Mouse (Mus musculus) lung, embryonic 16.5 days (tissue): ENCODE data around the gene Mast4. TPM values are rescaled to one million over a fixed set of nuclear protein-coding genes. Genes with fewer than 3 reads are reported as not detected.

Source experiments
- ATAC-seq: fragments of 200-750 bp; cut with Nextera tagmentation; 2 replicates; pipeline ENCODE4 v1.8.0; 2017; ENCODE audit warnings: low read depth, mild to moderate bottlenecking, moderate library complexity
- H3K27ac ChIP-seq: fragments of 300-500 bp; sonication (generic); 2 replicates; pipeline ENCODE4 v1.5.1; 2014; ENCODE audit warnings: mild to moderate bottlenecking, control low read depth, low read length
- H3K27me3 ChIP-seq: fragments of 300-500 bp; sonication (generic); 2 replicates; pipeline ENCODE4 v1.6.1; 2014; ENCODE audit warnings: low read depth, low read length, mixed read lengths; ENCODE audit not compliant: control insufficient read depth, insufficient read depth
- H3K36me3 ChIP-seq: fragments of 300-500 bp; sonication (generic); 2 replicates; pipeline ENCODE4 v1.6.1; 2014; ENCODE audit warnings: low read length; ENCODE audit not compliant: control insufficient read depth, insufficient read depth
- H3K4me1 ChIP-seq: fragments of 300-500 bp; sonication (generic); replicated peaks from 2 replicates; pipeline ENCODE4 v1.6.1; 2014; ENCODE audit warnings: low read length, mixed read lengths; ENCODE audit not compliant: control insufficient read depth, insufficient read depth
- H3K4me2 ChIP-seq: fragments of 300-500 bp; sonication (generic); 2 replicates; pipeline ENCODE4 v1.6.1; 2014; ENCODE audit warnings: low read depth, low read length, control low read depth
- H3K4me3 ChIP-seq: fragments of 300-500 bp; sonication (generic); 2 replicates; pipeline ENCODE4 v1.5.1; 2014; ENCODE audit warnings: mild to moderate bottlenecking, low read length, control low read depth
- H3K9ac ChIP-seq: fragments of 300-500 bp; sonication (generic); 2 replicates; pipeline ENCODE4 v1.6.1; 2014; ENCODE audit warnings: low read length, control low read depth
- H3K9me3 ChIP-seq: fragments of 300-500 bp; sonication (generic); 2 replicates; pipeline ENCODE4 v1.6.1; 2016; ENCODE audit warnings: low read length; ENCODE audit not compliant: control insufficient read depth
- WGBS: fragments of 180-500 bp; shearing (Covaris S2); extraction: QIAGEN DNeasy Blood & Tissue Kit; methylation state at CpG from one replicate; pipeline ENCODE4 v1.1.7; 2014; 5-methylcytosine and 5-hydroxymethylcytosine counted together
- polyA plus RNA-seq: library from polyadenylated mRNA; unstranded; fragments of >200 nt; fragmentation: Nextera tagmentation; extraction: Ambion mirVana; gene quantifications from 2 replicates; pipeline ENCODE4 v1.2.1, GENCODE M21; 2015

Mast4 gene
- polyA plus RNA-seq, 1 experiment from 2014 or later: 30.2 TPM

DNA sequence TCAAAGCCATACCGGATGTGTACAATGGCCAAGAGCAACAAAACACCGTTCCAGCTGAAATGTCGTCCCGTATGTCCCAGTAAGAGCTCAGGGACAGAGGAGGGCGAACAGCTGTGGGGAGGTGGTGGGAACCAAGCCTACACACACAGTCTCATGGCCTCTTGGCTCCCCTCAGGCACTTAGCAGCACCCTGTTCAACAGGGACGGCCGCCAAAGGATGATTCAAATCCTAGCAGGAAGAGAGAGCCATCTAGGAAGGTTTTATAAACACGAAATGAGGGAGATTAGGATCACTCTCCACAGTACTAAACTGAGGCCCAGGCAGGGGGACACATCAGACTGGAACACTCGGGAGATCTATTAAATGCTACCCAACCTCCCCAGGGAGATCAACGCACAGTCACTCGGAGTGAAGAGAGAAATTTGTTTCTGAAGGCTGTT lies 122.8 kb downstream of the Mast4 start:
- Histone ChIP-seq H3K9me3 (no peaks in the 10 kb centered on the region), H3K27ac (peak overlapping the region; percentile 8; the same call in 1 of the 2 replicates), H3K36me3 (no peaks in the 10 kb centered on the region), H3K4me1 (peaks cover 8% of the 10 kb centered on the region; the same call in 1 of the 2 replicates), H3K27me3 (no peaks in the 10 kb centered on the region), H3K9ac (no peak overlapping the region), H3K4me2 (no peak overlapping the region), H3K4me3 (no peak overlapping the region)
- 0 out of 2 replicates have a peak, but pooled peaks have one; percentile 38 for ATAC-seq
- WGBS: 50% methylated on average over 11 of the region's 11 CpGs

DNA sequence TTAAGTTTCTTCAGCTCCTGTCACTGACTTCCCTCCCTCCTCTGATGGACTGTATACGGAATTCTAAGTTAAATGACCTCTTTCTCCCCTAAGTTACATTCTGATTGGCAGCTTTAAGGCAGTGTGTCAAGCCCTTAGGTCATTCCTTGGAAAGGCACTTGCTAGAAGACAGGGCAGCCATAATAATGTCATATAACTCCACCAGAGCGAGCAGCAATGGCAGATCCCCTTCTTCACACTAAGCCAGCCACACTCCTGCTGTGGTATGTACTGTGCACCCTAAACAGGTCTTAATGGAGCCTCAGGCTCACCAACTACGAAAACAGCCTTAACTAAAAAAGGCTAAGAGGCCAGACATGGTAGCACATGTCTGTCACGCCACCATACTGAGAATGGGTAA lies 123.6 kb downstream of the Mast4 start:
- ATAC-seq: no peak
- 89% methylated on average over 4 of the region's 4 CpGs for WGBS

DNA sequence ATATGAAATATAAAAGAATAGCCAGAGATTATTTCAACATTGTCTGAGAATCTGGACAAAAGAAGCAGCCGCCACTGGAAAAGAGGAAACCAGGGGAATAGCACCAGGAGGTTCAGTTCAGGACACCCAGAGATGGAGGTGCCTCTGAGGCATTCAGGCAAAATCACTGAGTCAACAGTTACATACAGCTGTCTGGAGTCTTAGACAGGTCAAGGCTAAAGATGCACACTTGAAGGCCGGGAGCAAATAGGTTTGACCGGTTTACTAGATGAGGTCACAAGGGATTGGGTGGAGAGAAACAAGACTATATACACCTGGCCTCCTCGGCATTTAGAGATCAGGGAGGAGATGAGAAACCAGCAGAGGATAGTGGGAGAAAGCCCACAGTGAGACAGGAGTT lies 127.1 kb downstream of the Mast4 start:
- Histone ChIP-seq H3K4me2 (no peak overlapping the region), H3K9ac (no peak overlapping the region), H3K27me3 (no peaks in the 10 kb centered on the region), H3K27ac (no peak overlapping the region), H3K36me3 (no peaks in the 10 kb centered on the region), H3K4me1 (peaks cover 12% of the 10 kb centered on the region; the same call in 1 of the 2 replicates), H3K4me3 (no peak overlapping the region), H3K9me3 (no peaks in the 10 kb centered on the region)
- 58% methylated on average over 4 of the region's 4 CpGs for WGBS
- ATAC-seq: no peak

More for the DNA sequence above, 123.6 kb downstream of the Mast4 start:
- Histone ChIP-seq H3K27ac (no peak overlapping the region), H3K9ac (no peak overlapping the region), H3K4me2 (no peak overlapping the region), H3K4me1 (peaks cover 8% of the 10 kb centered on the region; the same call in 1 of the 2 replicates), H3K9me3 (no peaks in the 10 kb centered on the region), H3K27me3 (no peaks in the 10 kb centered on the region), H3K36me3 (no peaks in the 10 kb centered on the region), H3K4me3 (no peak overlapping the region)

DNA sequence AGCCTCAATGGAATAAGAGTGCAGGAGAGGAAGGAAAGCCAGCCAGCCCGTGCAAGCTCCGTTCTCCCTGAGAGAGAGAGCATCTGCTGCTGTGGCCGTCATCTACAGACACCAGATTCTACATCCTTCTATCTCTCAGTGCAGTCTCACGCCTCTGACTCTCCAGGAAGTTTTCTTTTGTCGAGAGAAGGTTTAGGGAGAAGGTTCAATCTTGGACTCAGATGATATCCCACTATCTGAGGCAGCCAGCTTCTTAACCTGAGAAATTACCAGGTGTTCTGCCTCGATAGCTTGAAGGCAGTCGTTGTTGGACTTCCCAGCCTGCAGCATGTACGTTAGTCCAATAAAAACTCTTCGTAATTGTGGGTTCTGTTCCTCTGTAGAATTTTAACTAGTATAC lies 127.7 kb downstream of the Mast4 start:
- Histone ChIP-seq H3K27me3 (no peaks in the 10 kb centered on the region), H3K4me2 (no peak overlapping the region), H3K27ac (no peak overlapping the region), H3K4me3 (no peak overlapping the region), H3K36me3 (no peaks in the 10 kb centered on the region), H3K9me3 (no peaks in the 10 kb centered on the region), H3K4me1 (peaks cover 7% of the 10 kb centered on the region; the same call in 1 of the 2 replicates), H3K9ac (no peak overlapping the region)
- WGBS: 80% methylated on average over 9 of the region's 9 CpGs
- no peak for ATAC-seq

DNA sequence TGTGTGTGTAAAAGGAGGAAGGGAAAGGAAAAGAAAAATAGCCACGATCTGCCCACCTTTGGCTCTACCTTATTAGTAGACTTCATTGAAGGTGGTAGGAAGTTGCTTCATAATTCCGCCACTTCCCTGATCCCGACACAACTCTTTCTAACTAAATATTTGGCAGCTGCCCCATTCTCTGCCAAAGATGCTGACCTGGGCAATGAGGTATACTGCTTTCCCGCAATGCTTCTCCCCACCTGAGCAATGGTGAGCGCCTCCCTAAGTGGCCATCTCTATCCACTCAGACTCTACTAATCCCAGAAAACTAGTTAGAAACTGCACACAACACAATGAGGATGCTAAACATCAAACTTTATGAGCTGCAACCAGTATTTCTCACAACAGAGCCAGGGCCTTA lies 129.1 kb downstream of the Mast4 start:
- WGBS: 83% methylated on average over 5 of the region's 5 CpGs
- H3K27ac ChIP-seq: no peak overlapping the region
- ATAC-seq: no peak
- H3K4me3 ChIP-seq: no peak overlapping the region
- no peaks in the 10 kb centered on the region for H3K27me3 ChIP-seq
- no peak overlapping the region for H3K9ac ChIP-seq
- no peaks in the 10 kb centered on the region for H3K9me3 ChIP-seq
- no peaks in the 10 kb centered on the region for H3K36me3 ChIP-seq
- 0 out of 2 replicates have a peak, but pooled peaks cover 3% of the 10 kb centered on the region for H3K4me1 ChIP-seq
- H3K4me2 ChIP-seq: no peak overlapping the region

DNA sequence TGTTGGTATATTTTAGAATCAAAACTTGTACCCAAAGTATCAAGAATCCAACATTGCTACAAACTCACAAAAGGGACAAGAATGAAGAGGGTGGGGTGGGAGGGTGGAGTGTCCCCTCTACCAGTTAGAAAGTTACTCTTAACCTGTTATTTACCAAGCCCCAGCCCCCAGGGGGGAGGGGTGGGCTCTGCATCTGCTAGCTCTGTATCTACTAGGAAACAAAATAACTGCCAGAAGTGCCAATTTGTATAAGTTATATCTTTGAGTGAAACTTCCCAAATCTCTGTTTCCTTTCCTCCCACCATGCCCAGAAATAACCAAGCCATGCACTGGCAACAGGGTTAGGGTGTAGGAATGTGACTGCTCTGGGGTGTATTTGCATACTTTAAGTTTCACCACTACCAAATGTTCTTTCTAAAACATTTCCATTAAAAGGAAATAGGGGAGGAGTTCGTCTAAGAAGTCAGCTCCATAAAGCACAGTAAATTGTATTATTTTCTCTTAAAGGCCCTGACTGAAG lies 130.9 kb downstream of the Mast4 start:
- H3K4me1 ChIP-seq: 0 out of 2 replicates have a peak, but pooled peaks cover 3% of the 10 kb centered on the region
- H3K36me3 ChIP-seq: no peaks in the 10 kb centered on the region
- H3K9ac ChIP-seq: no peak overlapping the region
- no peak overlapping the region for H3K4me2 ChIP-seq
- no peaks in the 10 kb centered on the region for H3K27me3 ChIP-seq
- H3K9me3 ChIP-seq: no peaks in the 10 kb centered on the region
- no peak for ATAC-seq
- no peak overlapping the region for H3K4me3 ChIP-seq
- 62% methylated on average over 1 of the region's 1 CpGs for WGBS
- H3K27ac ChIP-seq: no peak overlapping the region

DNA sequence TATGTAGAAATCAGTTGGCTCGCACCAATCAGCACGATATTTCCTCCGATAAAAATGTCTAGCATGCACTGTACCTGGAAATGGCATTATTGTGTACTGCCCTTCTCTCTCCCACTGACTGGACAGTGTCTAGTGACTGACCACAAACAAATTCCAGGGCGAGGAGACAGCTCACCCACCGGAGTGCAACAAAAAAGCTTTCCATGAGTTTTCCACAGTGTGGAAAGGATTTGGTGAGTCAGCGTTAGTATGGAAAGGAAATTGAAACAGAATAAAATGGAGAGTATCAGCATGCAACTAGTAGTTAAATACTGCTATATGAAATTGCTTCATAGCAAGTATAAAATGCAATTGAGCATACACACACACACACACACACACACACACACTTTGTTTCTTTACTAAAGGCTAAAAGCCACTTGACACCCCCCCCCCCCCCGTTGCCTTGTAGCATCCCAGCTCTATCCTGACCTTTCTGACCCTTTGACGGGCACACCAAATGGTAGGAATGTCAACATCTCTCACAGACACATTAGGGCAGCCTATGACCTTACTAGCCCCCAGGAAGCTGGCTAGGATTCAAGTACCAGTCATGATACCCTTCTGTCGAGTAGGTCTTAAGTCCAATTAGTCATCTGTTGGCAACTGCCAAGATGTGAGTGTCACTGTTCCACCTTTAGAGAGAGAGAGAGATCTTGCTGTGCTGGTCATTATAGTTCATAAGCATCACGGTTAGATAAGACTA lies 133.1 kb downstream of the Mast4 start:
- no peaks in the 10 kb centered on the region for H3K27me3 ChIP-seq
- 0 out of 2 replicates have a peak, but pooled peaks cover 3% of the 10 kb centered on the region for H3K4me1 ChIP-seq
- no peaks in the 10 kb centered on the region for H3K9me3 ChIP-seq
- H3K27ac ChIP-seq: no peak overlapping the region
- H3K4me3 ChIP-seq: no peak overlapping the region
- no peak overlapping the region for H3K9ac ChIP-seq
- ATAC-seq: no peak
- WGBS: 60% methylated on average over 10 of the region's 10 CpGs
- no peak overlapping the region for H3K4me2 ChIP-seq
- no peaks in the 10 kb centered on the region for H3K36me3 ChIP-seq

DNA sequence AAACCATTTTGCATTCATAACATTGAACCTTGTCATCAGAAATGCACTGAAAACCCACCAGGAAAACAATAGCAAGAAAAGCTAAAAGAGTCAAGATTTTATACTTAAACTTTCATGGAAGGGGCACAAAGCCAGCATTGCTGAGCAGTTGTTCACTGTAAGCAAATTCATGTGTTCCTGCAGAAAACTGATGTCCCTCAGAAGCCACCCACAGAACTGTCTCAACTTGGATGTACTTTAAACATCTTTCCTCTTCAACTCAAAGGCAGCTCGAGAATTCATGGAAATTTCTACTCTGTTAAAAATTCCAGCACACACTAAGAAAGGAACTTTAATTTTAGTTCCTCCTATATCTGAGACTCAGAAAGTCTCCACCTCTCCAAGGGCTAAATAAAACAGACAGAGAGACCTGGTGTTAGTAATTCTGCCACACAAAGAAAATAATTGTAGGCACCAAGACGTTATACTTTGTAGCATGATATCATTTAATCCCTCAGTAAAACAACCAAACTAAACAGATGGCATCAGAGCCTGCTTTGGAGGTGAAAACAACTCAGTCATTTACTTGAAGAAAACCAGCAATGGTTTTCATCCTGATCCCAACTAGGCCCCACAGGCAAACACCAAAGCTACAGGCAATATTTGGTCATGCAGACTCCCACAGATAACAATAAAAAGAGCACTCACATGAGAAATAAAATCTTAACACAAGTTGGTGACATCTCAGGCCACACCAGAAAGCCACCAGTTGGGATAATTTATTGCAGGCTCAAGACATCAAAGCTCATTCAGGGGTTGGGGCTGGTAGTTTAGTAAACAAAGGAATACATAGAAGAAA lies 134.3 kb downstream of the Mast4 start:
- Histone ChIP-seq H3K4me3 (no peak overlapping the region), H3K9me3 (no peaks in the 10 kb centered on the region), H3K36me3 (no peaks in the 10 kb centered on the region), H3K9ac (no peak overlapping the region), H3K4me2 (no peak overlapping the region), H3K27me3 (no peaks in the 10 kb centered on the region), H3K4me1 (0 out of 2 replicates have a peak, but pooled peaks cover 3% of the 10 kb centered on the region), H3K27ac (no peak overlapping the region)
- WGBS: 42% methylated on average over 2 of the region's 2 CpGs
- no peak for ATAC-seq
